Mouse (Mus musculus): ENCODE measurements around the gene Pkd1l2. TPM values are rescaled to one million over a fixed set of nuclear protein-coding genes. Genes with fewer than 3 reads are reported as not detected.
A peak's percentile ranks its signal among the peaks of the same experiment; 100 is the strongest.

Gene Pkd1l2
- polyA plus RNA-seq, 1 experiment: 0.10 TPM

- DNase-seq (ENCODE audit: extremely low spot score in 1 of 2, low spot score in 1 of 2): peak; percentile 96 to 98
Observed at GRCm38 (mm10) chr8:116978631-116979256, 103.5 kb downstream of the Pkd1l2 start, which contains the start of gene 1700030J22Rik. Gene 1700030J22Rik, minus strand, starts transcription at chr8:116978959.

- no peak for DNase-seq (ENCODE audit: extremely low spot score in 1 of 2, low spot score in 1 of 2)
Observed at GRCm38 (mm10) chr8:116978052-116978451, 104.2 kb downstream of the Pkd1l2 start.

DNA sequence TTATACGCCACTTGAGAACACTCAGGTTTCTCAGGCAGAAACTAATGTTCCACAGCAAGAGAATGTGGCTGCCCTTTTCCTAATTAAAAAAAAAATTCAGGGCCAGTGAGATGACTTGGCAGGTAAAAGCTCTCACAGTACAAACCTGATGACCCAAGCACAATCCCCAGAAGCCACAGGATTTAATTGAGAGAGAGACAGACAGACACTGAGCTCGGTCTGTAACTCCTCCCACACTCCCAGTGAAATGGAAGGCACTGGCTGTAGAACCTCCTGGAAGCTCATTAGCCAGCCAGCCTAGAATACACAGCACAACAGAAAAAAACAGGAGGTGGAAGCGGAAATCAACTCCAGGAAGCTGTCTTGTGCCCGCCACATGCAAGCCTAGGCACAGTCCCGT is 106.6 kb downstream of the Pkd1l2 start:
- no peak for DNase-seq (ENCODE audit: extremely low spot score in 1 of 2, low spot score in 1 of 2)

DNA sequence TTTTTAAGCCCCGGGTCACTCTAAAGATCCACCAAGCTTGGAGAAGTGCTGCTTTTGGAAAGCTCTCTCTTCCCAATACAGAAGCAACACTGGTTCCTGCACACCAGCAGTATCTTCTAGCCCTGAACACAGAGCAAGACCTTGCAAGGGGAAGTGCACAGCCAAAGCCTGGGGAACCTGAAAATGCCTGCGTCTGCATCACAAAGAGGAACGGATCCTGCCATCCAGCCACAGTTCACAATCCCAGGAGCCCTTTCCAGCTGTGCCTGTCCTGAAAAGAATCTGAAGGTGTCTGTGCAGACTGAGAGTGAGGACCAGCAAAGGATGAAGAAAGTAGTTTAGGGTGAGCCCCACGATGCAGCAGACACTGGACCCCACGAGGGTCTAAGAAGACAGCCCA is 107.2 kb downstream of the Pkd1l2 start:
- no peak for DNase-seq (ENCODE audit: extremely low spot score in 1 of 2, low spot score in 1 of 2)

DNA sequence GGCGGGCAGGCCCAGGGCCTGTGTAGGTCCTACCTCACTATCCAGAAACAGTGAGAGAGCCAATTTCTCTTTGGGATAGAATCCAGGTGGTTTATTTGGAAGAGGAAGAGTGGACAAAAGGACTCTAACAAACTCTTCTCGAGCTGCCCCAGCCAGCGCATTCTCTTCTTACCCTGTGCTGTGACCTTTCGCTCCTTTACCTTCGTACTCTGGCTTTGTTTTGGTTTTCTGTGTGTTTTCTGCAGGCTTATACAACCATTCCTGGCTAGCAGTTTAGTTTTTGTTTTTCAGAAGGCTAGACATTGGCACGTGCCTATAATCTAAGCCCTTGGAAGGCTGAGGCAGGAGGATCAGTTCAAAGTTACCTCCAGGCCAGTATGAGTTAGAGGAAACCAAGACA is 112.7 kb downstream of the Pkd1l2 start:
- no peak for DNase-seq (ENCODE audit: extremely low spot score in 1 of 2, low spot score in 1 of 2)

GRCm38 (mm10) chr8:116954415-116954814 is 127.8 kb downstream of the Pkd1l2 start:
- peak; percentile 90 to 92 for DNase-seq (ENCODE audit: extremely low spot score in 1 of 2, low spot score in 1 of 2)

GRCm38 (mm10) chr8:116952428-116952827 is 129.8 kb downstream of the Pkd1l2 start:
- DNase-seq (ENCODE audit: extremely low spot score in 1 of 2, low spot score in 1 of 2): no peak

DNA sequence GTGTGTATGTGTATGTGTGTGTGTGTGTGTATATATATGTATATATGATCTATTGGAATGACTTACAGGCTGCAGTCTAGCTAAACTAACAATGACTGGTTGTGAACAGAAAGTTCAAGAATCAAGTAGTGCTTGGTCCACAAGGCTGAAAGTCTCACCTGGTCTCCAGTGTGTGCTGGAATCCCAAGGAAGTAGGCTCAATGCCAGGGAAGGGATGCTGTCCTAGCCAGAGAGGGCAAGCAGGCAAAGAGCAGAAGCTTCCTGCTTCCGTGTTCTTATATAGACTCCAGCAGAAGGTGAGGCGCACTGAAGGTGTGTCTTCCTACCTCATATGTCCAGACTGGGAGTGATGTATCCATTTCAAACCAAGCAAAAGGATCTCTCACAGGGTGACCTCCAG is 130.5 kb downstream of the Pkd1l2 start:
- no peak for DNase-seq (ENCODE audit: extremely low spot score in 1 of 2, low spot score in 1 of 2)

- DNase-seq (ENCODE audit: extremely low spot score in 1 of 2, low spot score in 1 of 2): no peak
Observed at GRCm38 (mm10) chr8:116951369-116951768, 130.9 kb downstream of the Pkd1l2 start.

DNA sequence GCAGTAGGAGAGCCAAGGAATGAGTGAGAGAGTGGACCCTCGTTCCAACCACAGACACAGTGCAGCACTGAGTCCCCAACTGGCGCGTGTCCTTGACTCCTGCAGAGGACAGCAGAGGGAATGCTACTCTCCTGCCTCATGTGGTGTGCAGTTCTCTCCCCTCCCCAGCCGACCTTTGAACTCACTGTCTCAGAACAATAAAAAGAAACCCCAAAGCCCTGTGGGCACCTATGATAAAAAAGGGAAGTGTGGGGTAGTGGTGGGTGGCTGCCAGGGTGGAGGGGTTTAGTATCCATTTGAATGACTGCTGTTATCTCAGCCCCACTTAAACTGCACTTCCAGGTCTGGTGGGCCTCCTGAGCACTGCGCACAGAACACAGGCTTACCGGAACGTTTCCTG is 134.7 kb downstream of the Pkd1l2 start:
- DNase-seq (ENCODE audit: extremely low spot score in 1 of 2, low spot score in 1 of 2): no peak

DNA sequence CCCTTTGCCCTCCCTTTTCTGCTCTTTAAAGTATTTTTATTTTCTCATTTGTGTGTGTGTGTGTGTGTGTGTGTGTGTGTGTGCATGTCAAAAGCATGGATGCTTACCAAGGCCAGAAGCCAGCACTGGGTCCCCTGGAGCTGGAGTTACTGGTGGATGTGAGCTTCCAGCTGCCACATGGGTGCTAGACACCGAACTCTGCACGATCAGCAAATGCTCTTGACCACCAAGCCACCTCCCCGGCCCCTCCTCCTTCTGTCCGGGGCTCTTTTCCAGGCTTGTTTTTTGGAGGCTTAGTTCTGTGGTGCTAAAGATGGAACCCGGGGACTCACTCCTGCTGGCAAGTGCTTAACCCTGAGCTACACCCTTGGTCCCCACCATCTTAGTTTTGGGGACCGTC is 135.4 kb downstream of the Pkd1l2 start:
- DNase-seq (ENCODE audit: extremely low spot score in 1 of 2, low spot score in 1 of 2): no peak

GRCm38 (mm10) chr8:116946268-116946838 is 135.9 kb downstream of the Pkd1l2 start:
- peak; percentile 68 to 77 for DNase-seq (ENCODE audit: extremely low spot score in 1 of 2, low spot score in 1 of 2)

Other genes starting within 250 kb of the Pkd1l2 start
- 18.6 and 19.8 TPM in 2 replicates for gene Cmc2, start 161.0 kb downstream of the Pkd1l2 start, polyA plus RNA-seq (2012; rRNA removed)
- gene Cenpn, start 160.7 kb downstream of the Pkd1l2 start, polyA plus RNA-seq (2012; rRNA removed): 1.7 and 2.1 TPM in 2 replicates
- gene Atmin, start 139.1 kb downstream of the Pkd1l2 start, polyA plus RNA-seq (2012; rRNA removed): 31.6 and 33.1 TPM in 2 replicates
- gene 1700030J22Rik, start 103.5 kb downstream of the Pkd1l2 start, polyA plus RNA-seq (2012; rRNA removed): 5.8 and 6.0 TPM in 2 replicates
- gene Gcsh, start 88.9 kb downstream of the Pkd1l2 start, polyA plus RNA-seq (2012; rRNA removed): 96.3 and 97.9 TPM in 2 replicates
- 0.04 and 0.08 TPM in 2 replicates for gene Bco1, start 13.4 kb upstream of the Pkd1l2 start, polyA plus RNA-seq (2012; rRNA removed)
- gene Gan, start 75.7 kb upstream of the Pkd1l2 start, polyA plus RNA-seq (2012; rRNA removed): 8.1 and 8.6 TPM in 2 replicates
- 140 and 159 TPM in 2 replicates for gene Cmip, start 174.6 kb upstream of the Pkd1l2 start, polyA plus RNA-seq (2012; rRNA removed)

Data from frontal cortex, adult 2 months (tissue).